Mouse (Mus musculus) adrenal gland, postnatal 10 days (tissue): ENCODE measurements around the gene Zfp36l1. TPM values are rescaled to one million over a fixed set of nuclear protein-coding genes. Genes with fewer than 3 reads are reported as not detected.
A peak's percentile ranks its signal among the peaks of the same experiment; 100 is the strongest.

Source experiments
- DNase-seq: peaks from one replicate; pipeline ENCODE4 v3.0.0; 2021; ENCODE audit warnings: mixed read lengths
- total RNA-seq, 2 experiments: library from RNA; stranded (reverse); gene quantifications; 2 replicates each; pipeline ENCODE4 v1.2.3; 2021

Zfp36l1 gene
- total RNA-seq, 2 experiments from 2014 or later: 190 to 228 TPM

GRCm38 (mm10) chr12:80109753-80110545, 2.9 kb downstream of the Zfp36l1 start:
- DNase-seq: peak; percentile 68

- DNase-seq: peak; percentile 92
Observed at GRCm38 (mm10) chr12:80108896-80109668, 3.7 kb downstream of the Zfp36l1 start.

- no peak for DNase-seq
Observed at GRCm38 (mm10) chr12:80106896-80107667, 5.7 kb downstream of the Zfp36l1 start.

- no peak for DNase-seq
Observed at GRCm38 (mm10) chr12:80106138-80106895, 6.5 kb downstream of the Zfp36l1 start.

- DNase-seq: no peak
Observed at GRCm38 (mm10) chr12:80103521-80103973, 9.3 kb downstream of the Zfp36l1 start.

- no peak for DNase-seq
Observed at GRCm38 (mm10) chr12:80103089-80103488, 9.7 kb downstream of the Zfp36l1 start.

GRCm38 (mm10) chr12:80098825-80099224, 14.0 kb downstream of the Zfp36l1 start:
- DNase-seq: no peak

- DNase-seq: no peak
Observed at GRCm38 (mm10) chr12:80096734-80097133, 16.1 kb downstream of the Zfp36l1 start.

- DNase-seq: no peak
Observed at GRCm38 (mm10) chr12:80092787-80093186, 20.0 kb downstream of the Zfp36l1 start.

GRCm38 (mm10) chr12:80091080-80091479, 21.7 kb downstream of the Zfp36l1 start:
- DNase-seq: no peak

- DNase-seq: no peak
Observed at GRCm38 (mm10) chr12:80090529-80090928, 22.3 kb downstream of the Zfp36l1 start.

GRCm38 (mm10) chr12:80088143-80088542, 24.7 kb downstream of the Zfp36l1 start:
- DNase-seq: no peak

- DNase-seq: no peak
Observed at GRCm38 (mm10) chr12:80084446-80085112, 28.2 kb downstream of the Zfp36l1 start.

GRCm38 (mm10) chr12:80083937-80084336, 28.9 kb downstream of the Zfp36l1 start:
- peak; percentile 80 for DNase-seq

- DNase-seq: no peak
Observed at GRCm38 (mm10) chr12:80083133-80083821, 29.5 kb downstream of the Zfp36l1 start.

GRCm38 (mm10) chr12:80082730-80083129, 30.1 kb downstream of the Zfp36l1 start:
- no peak for DNase-seq

- DNase-seq: no peak
Observed at GRCm38 (mm10) chr12:80081440-80081839, 31.4 kb downstream of the Zfp36l1 start.

- DNase-seq: no peak
Observed at GRCm38 (mm10) chr12:80079937-80080336, 32.9 kb downstream of the Zfp36l1 start.

- DNase-seq: no peak
Observed at GRCm38 (mm10) chr12:80074331-80074730, 38.5 kb downstream of the Zfp36l1 start.

GRCm38 (mm10) chr12:80070534-80071287, 42.1 kb downstream of the Zfp36l1 start:
- DNase-seq: no peak
